Mouse (Mus musculus) small intestine, adult 2 months (tissue): ENCODE data around the gene Cdc73.

Source experiments
- CTCF ChIP-seq: fragments of 200-500 bp; IDR thresholded peaks from 2 replicates; pipeline ENCODE4 v1.5.1; 2012; ENCODE audit warnings: low read depth, mild to moderate bottlenecking, control low read depth, inconsistent platforms, low read length, moderate library complexity, mixed read lengths; ENCODE audit not compliant: insufficient replicate concordance, insufficient read length; ENCODE audit errors: extremely low read depth
- POLR2A ChIP-seq: fragments of 200-500 bp; IDR thresholded peaks from 2 replicates; pipeline ENCODE4 v1.6.1; 2012; ENCODE audit warnings: low read depth, mild to moderate bottlenecking, control low read depth, inconsistent platforms, low read length, moderate library complexity

DNA sequence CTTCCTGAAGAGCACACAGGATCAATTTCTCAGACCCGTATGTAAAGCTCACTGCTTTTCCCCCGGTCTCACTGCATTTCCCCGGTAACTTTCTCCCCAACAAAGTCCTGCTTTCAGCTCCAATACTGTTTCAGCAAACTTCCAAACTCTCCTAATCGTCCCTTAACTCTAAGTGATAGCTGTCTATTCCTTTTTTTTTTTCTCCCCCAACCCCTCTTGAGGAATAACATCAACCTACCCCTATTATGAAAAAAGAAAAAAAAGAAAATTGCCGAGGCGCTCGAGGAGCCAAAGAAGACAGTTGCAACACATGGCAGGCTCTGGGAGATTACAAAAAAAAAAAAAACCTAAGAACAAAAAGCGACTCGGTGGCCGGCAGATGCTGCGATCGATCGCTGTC lies 957 bp downstream of the Cdc73 start:
- TF ChIP-seq POLR2A (no peak), CTCF (no peak)
